Mouse (Mus musculus): ENCODE data around the gene 5730596B20Rik.

Gene 5730596B20Rik

GRCm38 (mm10) chr6:52212556-52213118, 35.3 kb downstream of the 5730596B20Rik start:
- no peak for DNase-seq (ENCODE audit: extremely low spot score)

- DNase-seq (ENCODE audit: extremely low spot score): peak; percentile 65
Measured at GRCm38 (mm10) chr6:52213119-52213986, 36.1 kb downstream of the 5730596B20Rik start, which contains the start of the genes Hoxa3 and Gm28308. Hoxa3 (minus strand) TSS chr6:52213336. Gm28308 (minus strand) TSS chr6:52213339.

DNA sequence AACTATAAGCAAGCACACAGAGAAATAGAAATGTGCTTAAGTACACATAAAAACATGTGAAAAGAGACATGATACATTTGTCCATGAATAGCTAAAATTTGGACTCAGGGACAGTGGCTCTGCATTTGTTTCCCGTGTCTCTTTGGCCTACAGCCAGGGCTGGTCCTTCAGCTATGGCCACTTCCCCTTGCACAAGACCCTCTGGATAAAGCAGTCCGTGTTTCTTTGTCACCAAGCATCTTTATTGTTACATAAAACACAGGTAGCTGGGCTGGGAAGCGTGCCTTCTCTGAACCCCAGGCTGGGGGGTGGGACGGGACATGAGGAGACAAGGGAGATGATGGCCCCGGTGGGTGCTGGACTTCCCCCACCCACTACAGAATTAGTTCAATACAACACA, 37.0 kb downstream of the 5730596B20Rik start:
- no peak for DNase-seq (ENCODE audit: extremely low spot score)

- no peak for DNase-seq (ENCODE audit: extremely low spot score)
Measured at GRCm38 (mm10) chr6:52215070-52215469, 37.8 kb downstream of the 5730596B20Rik start.

- DNase-seq (ENCODE audit: extremely low spot score): no peak
Measured at GRCm38 (mm10) chr6:52215771-52216535, 38.7 kb downstream of the 5730596B20Rik start.

DNA sequence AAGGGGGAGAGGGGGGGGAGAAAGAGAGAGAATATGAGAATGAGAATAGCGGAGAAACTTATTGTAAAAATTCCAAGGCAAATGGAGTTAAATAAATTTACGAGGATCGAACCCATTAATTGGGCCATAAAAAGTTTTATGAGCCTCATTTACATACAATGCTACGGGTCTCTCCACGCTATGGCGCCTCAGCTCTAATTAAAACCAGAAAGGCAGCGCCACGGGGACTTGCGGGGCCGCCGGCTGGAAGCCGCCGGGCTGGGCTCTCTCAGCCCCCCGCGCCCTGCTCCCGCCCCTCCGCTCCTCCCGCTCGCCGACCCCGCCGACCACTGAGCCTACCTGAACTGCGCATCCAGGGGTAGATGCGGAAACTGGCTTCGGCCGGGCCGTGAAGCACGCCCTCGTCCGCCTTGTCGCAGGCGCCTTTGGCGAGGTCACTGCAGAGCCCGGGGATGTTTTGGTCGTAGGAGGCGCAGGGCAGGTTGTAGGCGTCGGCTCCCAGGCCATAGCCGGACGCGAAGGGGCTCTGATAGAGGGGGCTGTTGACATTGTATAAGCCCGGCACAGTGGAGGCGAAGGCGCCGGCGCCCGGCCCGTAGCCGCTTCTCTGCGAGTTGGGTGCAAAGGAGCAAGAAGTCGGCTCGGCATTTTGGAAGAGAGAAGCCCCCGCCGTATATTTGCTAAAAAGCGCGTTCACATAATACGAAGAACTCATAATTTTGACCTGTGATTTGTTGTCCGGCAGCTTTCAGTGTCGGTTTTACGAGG, 39.6 kb downstream of the 5730596B20Rik start:
- no peak for DNase-seq (ENCODE audit: extremely low spot score)

DNA sequence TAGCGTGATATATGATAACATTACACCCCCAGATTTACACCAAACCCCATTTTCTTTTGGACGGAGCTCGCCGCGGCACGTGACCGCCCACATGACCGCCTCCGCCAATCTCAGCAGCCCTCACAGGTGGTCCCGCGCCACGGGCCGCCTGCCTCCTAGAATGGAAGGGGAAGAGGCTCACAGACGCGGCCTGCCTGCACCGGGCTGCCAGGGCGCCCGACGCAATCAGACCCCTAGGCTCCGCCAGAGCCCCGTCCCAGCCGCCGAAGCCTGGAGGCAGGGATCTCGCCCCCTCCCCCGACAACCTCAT, 40.1 kb downstream of the 5730596B20Rik start:
- DNase-seq (ENCODE audit: extremely low spot score): peak; percentile 84

DNA sequence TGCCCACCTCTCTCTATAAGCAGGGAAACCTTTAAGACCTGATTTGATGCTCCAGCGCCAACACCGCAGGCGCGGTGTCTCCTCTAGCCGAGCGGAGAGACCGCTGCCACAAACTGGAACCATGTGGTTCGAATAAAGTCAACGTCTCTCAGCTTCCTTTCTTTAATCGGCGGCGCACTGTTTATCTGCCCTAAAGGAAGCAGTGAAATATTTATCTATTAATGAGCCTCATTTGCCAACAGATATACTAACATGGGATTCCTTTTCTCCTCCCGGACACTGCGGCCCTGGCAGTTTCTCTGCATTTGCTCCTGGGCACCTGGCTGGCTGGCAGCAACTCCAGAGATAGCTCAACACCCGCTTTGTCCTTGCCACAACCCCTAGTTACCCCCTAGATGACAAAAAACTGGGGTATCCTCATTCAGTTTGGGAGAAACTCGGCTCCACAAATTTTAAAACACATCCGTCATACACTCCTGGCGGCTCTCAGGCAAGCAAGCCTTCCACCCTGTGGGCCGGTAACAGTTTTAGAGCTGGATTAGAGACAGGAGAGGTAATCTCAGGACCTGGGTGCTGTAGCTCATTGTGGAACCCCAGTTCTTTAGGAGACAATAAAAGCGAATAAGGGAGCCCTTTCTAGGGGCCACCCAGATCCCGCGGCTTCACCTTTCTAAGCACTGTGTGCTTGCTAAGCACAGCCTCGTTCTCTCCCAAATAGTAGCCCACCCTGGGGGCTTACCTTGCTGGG, 40.8 kb downstream of the 5730596B20Rik start:
- DNase-seq (ENCODE audit: extremely low spot score): no peak

GRCm38 (mm10) chr6:52218643-52219215, 41.4 kb downstream of the 5730596B20Rik start:
- no peak for DNase-seq (ENCODE audit: extremely low spot score)

GRCm38 (mm10) chr6:52219234-52219942, 42.1 kb downstream of the 5730596B20Rik start:
- DNase-seq (ENCODE audit: extremely low spot score): no peak

- no peak for DNase-seq (ENCODE audit: extremely low spot score)
Measured at GRCm38 (mm10) chr6:52220003-52220864, 42.9 kb downstream of the 5730596B20Rik start.

GRCm38 (mm10) chr6:52220865-52221310, 43.6 kb downstream of the 5730596B20Rik start:
- DNase-seq (ENCODE audit: extremely low spot score): no peak

DNA sequence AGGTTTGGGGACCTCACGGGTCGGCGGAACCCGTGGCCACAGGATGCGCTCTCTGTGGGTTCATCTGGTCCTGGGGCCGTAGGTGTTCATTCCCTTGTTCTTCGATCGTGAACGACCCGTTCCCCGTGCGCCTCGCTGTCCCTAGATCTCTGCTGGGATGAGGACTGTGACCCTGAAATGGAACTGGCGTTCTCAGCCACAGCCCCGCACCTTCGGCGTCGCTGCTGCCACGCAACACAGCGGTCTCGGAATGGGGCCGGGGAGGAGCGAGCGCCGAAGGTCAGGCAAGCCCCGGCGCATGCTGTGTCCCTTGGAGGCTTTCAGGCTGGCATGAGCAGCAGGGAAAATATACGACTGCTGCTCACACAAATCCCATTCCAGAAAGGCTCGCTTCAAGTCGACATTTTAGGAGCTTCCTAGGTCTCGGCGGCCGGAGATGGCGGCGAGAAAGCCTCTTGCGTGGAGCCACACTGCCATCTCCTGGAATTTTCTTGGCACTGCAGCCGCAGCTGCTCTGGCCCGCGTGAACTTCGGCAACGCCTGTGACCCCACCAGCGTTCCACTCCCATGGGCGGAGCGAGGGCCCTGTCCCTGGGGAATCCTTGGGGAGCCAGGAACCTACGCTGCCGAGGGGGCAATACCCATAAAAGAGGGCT, 44.2 kb downstream of the 5730596B20Rik start, which contains the start of gene Hoxa7:
Gene Hoxa7 (minus strand): TSS at position 518 of the 656 bp plus-strand sequence.
- peak; percentile 92 for DNase-seq (ENCODE audit: extremely low spot score)

DNA sequence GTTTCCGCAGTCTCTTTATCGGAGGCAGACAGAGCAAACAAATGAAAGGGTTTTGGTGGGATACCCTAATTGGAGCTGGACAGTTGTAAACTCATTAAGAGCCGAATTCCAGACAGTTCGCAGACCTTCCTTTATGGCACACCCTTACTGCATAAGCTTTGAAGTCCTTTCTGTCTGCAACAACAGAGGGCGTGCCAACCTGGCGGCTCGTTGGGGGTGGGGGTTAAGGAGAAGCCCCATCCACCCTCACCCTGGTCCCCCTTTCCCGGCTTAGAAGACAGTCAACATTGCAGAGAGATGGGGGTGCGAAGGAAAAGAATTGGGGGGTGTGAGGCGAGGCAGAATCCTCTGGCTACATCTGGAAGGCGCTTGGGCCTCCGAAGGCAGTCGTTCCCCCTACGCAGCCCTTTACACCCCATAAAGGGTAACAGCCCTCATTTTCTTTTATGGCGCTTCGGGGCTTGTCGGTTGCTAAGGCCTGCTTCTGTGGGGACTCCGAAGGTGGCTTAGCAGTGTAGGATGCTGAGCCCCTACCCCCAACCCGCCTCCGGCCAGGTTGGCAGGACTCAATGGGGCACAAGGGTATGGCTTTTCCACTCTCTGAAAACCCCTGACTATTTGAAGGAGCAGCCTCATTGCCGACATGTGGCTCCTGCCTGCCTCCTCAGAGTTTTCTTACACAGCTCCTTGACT, 44.8 kb downstream of the 5730596B20Rik start:
- no peak for DNase-seq (ENCODE audit: extremely low spot score)

GRCm38 (mm10) chr6:52222729-52223128, 45.4 kb downstream of the 5730596B20Rik start:
- DNase-seq (ENCODE audit: extremely low spot score): no peak

DNA sequence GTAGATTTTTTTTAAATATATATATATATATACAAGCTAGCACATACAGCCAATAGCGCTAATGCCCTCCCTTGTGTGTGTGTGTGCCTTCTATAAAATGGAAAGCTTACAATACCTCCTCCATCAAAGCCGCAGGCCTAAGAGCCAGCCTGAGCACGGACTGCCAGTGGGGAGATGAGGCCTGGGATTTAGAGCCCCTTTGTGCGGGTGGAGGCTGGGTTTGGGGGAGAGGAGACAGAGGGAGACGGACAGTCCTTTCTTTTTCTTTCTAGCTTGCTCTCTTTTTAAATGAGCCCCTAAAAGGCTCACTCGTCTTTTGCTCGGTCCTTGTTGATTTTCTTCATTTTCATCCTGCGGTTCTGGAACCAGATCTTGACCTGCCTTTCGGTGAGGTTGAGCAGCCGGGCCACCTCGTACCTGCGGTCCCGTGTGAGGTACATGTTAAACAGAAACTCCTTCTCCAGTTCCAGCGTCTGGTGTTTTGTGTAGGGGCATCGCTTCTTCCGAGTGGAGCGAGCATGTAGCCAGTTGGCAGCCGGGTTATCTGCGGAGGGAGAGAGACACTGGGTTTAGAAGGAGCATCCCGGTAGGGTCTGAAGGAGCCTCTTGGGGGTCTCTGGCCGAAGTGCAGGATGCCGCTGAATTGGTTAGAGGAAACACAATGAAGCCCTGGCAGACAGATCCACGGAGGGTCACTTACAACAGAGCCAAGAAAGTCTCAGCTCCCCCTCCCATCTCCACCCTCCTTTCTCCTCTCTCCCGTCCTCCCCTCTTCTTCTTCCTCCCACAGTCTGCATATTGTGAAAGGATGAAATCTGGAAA, 46.9 kb downstream of the 5730596B20Rik start:
- DNase-seq (ENCODE audit: extremely low spot score): no peak

All from embryo, embryonic 9.5 days (tissue).